Mouse (Mus musculus) urinary bladder, postnatal 14 days (tissue): ENCODE measurements around the gene Pax7.

Experiments used
- DNase-seq: peaks from one replicate; pipeline ENCODE4 v3.0.0; 2021; ENCODE audit warnings: low spot score

The Pax7 gene

DNA sequence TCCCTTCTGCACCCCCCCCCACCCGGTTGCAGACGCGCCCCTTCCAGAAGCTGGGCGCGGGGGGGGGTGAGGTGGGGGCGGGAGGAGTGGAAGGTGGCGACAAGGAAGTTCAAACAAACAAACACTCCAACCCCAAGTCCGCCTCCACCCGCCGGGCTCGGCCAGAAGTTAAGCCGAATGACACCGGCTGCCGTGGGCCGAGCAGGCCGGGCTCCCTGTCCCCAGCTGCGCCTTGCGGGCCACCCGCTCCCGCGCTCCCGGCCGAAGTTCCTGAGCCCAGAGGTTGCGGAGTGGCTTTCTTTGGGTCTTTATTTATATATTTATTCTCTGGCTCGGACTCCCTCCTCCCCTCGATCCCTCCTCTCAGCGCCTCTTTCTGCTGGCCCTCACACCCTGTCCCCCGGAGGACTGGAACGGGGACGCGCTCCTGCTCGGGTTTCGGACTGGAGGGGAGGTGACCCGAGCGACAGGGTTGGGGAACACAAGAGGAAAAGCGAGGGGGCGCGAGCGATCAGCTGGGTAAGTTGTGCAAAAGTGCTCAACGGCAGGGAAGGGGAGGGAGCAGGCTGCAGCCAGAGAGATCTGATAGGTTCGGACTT lies at the start of gene Pax7:
Gene Pax7, minus strand, starts transcription at position 493 of the 599 bp plus-strand sequence.
- DNase-seq, result no peak

DNA sequence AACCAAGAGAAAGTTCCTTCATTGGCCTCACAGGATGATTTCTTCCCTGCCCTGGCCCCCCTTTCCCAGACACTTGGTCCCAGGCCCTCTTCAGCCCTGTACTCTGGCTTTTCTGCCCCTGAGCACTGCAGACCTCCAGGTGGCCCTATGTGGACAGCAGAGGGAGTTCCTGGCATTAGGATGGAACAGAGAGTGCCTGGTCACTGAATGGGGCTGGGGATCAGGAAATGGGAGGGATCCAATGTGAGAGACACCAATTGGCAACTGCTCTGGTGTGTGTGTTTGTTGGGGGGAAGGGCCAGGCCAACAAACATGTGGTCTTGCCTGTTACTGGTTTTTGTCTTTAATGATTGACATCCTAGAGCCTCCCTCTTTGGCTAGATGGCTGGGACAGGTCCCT lies 48.5 kb upstream of the Pax7 start:
- DNase-seq, result no peak

DNA sequence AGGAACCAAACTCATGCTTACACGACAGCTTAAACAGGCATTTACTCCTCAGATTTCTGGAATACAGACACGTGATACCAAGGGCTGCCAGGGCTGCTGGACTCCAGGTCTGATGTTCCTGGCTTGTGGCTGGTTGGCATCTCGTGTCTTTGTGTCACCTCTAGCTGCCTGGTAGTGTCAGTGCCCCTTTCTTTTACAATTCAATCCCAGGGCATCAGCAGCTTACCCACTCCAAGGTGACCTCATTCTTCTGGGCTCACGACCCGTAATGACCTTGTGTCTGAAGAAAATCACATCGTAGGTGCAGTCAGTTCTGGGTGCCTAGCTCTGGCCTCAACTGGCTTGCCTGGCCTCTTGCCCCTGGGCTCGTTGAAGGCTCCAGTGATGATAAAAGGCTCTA lies 46.0 kb upstream of the Pax7 start:
- no peak for DNase-seq

GRCm38 (mm10) chr4:139878443-139878842 lies 45.1 kb upstream of the Pax7 start:
- DNase-seq, result no peak

- DNase-seq, result peak; percentile 77
Observed at GRCm38 (mm10) chr4:139877269-139877668, 43.9 kb upstream of the Pax7 start.

GRCm38 (mm10) chr4:139872595-139872994 lies 39.3 kb upstream of the Pax7 start:
- DNase-seq, result peak; percentile 30

DNA sequence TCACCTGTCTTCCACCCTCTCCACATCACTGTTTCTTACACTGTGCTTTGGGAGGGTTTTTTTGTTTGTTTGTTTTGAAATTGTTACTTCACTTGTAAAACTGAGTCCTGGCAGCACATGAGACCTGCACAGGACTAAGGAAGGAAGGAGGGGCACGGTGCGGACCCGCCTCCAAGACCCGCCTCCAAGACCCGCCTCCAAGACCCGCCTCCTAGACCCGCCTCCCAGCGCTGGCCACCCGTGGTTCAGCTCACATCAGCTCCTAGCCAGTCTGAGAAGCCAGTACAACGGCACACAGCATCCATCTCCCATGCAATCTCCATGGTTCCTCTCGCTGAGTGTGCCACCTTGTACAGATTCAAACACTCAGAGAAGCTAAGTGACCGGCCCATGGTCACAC lies 38.4 kb upstream of the Pax7 start:
- DNase-seq, result no peak

- DNase-seq, result no peak
Observed at GRCm38 (mm10) chr4:139863218-139863617, 29.9 kb upstream of the Pax7 start.

DNA sequence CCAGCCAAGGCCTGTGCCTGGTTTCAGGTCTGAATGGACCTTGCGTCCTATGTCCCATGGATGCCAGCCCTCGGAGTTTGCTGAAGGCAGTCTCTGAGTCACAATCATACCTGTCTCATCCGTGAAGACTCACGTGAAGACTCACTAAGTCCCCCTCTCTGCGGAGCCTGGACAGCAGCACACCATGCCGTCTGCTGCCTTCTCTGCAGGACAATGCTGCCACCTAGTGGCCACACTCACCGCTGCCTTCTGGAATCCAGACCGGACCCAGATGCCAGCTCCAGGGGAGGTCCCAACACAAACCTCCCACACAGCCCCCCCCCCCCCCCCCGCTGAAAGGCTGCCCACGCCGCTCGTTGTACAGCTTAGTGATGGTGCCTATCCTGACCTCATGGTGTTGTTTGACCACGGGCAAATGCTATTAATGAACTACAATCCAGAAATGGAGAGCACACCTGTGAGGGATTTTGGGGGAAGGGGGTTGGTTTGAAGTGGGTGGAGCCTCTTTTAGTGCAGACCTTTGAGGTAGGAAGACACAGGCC lies 25.4 kb upstream of the Pax7 start:
- peak; percentile 88 for DNase-seq

GRCm38 (mm10) chr4:139852219-139853035 lies 19.1 kb upstream of the Pax7 start:
- no peak for DNase-seq

DNA sequence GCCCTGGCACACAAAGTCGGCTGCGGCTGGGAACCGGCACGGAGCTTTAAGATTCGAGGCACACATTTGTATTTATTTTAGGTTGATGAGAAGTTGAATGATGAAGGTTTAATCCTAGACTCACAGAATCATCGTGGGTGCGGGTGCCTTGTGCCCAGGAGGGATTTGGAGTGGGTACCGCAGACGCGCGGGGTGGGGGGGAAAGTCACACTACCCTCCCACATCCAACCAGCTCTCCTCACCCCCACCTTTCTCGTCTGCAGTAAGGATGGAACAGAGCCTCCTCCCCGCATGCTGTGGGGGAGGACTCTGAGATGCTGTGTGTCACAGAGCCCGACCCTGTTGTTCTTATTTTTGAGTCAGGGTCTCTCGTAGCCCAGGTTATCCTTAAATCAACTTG lies 18.1 kb upstream of the Pax7 start:
- DNase-seq, result no peak

DNA sequence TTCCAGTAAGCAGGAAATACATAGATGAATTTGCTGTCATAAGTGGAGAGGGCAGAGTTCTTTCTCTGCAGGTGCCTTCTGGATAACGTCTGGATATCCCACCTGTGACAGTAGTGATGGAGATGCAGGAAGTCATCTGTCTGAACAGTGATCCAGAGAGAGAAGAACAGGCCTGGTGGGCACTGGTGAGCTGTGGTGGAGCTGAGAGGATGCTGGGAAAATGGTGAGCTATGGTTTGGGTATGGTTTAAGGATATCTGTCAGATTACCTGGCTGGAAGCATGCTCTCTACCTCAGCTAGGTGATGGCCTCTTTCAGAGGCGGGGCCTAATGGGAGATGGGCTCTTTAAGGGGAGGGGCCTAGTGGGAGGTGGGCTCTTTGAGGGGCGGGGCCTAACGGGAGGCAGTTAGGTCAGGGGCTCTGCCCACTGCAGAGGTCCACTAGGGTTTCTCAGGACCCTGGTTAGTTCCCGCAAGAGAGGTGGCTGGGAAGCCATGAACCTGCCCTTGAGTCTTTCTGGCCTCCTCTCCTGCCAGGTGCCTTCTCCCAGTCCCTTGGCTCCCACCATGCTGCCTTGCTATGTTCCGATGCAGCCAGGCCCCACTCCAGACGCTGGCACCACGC lies 17.3 kb upstream of the Pax7 start:
- DNase-seq, result no peak

- no peak for DNase-seq
Observed at GRCm38 (mm10) chr4:139843456-139843855, 10.1 kb upstream of the Pax7 start.

DNA sequence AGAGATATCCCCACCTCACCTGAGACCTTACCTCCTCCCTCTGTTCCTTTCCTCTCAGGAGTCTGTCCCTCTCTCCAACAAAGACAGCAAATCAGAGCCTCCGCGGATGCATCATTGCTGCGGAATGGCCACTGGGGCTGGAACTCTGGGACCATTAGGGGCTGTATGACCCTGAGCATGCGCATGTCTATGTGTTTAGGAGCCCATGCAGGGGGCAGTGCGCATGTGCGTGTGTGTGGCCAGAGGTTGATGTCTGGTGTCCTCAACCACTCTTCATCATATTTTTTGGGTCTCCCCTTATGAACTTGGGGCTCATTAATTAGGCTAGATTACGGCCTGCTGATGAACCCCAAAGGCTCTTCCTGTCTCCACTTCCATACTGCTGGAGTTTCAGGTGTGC lies 9.6 kb upstream of the Pax7 start:
- DNase-seq, result no peak

DNA sequence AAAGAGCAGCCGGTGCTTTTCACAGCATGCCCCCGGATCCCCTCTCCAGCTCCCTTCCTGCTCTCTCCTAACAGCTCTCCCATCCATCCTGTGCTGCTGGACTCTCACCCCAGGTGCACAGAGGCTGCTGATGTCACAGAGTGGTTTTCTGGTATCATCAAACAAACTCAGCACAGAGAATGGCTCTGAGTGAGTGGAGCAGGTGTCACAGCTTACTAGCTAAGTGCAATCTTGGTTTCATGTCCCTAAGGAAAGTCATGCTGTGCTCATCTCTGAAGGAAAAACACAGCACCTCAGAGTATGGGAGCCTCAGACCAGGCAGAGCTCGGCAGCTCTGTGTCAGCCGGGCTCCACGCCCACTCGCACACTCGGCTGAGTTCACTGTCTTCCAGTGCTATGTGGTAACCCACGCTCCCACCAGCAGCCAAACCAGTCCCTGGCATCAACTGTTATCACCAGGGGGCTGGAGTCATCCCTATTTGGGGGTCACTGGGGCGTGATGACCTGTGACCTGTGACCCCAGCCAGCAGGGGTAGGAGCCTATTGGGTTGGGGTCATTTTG lies 7.7 kb upstream of the Pax7 start:
- DNase-seq, result no peak

DNA sequence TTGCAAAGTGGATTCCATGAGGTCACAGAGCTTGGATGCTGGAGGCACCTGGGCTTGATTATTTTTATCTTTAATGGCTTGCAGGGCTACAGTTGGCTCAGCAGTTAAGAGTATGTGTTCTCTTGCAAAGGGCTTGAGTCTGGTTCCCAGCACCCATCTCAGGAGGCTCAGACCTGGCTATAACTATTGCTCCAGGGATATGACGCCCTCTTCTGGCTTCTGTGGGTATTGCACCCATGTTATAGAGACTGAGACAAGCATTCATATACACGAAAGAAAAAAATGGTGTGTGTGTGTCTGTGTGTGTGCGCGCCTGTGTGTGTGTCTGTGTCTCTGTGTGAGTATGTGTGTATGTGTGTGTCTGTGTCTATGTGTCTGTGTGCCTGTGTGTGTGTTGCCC lies 7.1 kb upstream of the Pax7 start:
- DNase-seq, result no peak

DNA sequence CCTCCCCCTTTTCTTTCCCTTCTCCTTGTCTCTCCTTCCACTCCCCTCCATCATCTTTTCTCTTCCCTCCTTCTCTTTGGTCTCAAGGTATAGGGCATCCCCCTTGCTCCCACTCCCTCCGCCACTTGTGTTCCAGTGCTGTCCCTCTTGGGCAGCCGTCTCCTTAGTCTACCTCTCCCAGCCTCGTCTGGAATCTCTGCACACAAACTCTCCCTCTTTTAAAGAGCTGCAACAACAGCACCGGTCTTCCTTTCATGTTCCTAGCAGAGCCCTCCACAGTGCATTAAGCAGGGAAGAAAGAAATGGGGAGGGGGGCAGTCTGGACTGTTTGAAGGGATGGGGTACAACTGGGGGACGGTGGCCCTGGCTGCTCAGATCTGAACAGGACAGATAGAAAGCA lies 3.4 kb upstream of the Pax7 start:
- no peak for DNase-seq

DNA sequence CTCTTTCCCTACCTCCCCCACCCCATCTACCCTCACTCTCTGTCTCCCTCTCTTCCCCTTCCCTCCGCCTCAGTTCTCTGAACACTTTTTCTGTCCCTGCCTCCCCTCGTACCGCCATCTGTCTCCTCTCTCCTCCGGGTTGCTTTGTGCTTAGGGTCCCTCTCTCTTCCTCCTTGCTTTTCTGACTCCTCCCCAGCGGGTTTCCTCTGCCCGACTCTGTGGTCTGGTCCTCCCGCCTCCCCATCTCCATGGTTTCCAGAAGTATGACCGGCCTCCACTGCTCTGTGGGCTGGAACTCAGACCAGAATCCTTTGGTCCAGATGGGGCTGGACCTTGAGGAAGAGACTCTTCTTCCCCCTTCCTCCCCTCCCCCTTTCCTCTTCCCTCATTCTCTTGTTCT lies 2.9 kb upstream of the Pax7 start:
- no peak for DNase-seq

GRCm38 (mm10) chr4:139833817-139834401 lies 581 bp upstream of the Pax7 start:
- DNase-seq, result no peak

GRCm38 (mm10) chr4:139832281-139833035 lies 870 bp downstream of the Pax7 start:
- no peak for DNase-seq

DNA sequence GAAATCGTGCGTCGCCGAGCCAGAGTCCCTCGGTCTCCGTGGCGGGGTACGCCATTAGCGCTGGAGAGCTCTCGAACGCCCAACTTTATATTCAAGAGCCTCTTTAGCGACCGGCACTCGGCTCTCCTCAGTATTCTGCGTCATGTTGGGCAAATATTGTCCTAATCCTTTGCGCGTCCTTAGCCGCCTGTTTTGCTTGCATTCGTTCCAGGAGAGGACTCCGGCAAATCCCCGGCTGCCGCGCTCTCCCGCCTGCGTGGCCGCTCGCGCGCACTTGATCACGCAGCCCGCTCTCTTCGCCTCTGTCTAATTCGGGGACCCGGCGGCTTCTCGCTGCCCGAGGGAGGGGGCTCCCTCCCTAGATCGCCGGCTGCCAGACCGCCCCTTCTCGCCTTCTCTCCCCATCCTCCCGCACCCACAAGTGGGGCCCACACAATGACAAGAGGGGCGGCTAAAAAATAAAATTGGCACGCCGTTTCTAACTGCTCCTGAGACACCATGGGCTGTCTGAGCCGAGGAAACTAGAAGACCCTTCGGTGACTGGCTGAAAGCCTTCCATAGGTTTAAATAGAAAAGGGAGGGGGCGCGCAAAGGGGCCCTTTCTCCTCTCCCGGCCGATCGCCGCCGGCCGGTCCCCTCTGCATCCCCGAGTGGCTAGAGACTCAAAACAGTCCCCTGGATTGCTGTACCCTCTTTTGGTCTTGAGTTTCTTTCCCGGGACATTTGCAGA lies 1.7 kb downstream of the Pax7 start:
- DNase-seq, result no peak
